Mouse (Mus musculus) lung, postnatal 4 days (tissue): ENCODE measurements at regions not wholly inside any gene's neighbourhood (a gene's known extent, or its start where the extent isn't known, plus 50 kb on each side); places are given as distances from the start of the nearest gene placed in this dataset.
"Not testable (repeated sequence)": the region's sequence is repeated elsewhere in the genome, so short reads cannot be mapped to it uniquely, and the experiment has no call there.

ENCODE experiments used
- DNase-seq, 2 experiments: peaks; one replicate each; pipeline ENCODE4 v3.0.0; 2021

DNA sequence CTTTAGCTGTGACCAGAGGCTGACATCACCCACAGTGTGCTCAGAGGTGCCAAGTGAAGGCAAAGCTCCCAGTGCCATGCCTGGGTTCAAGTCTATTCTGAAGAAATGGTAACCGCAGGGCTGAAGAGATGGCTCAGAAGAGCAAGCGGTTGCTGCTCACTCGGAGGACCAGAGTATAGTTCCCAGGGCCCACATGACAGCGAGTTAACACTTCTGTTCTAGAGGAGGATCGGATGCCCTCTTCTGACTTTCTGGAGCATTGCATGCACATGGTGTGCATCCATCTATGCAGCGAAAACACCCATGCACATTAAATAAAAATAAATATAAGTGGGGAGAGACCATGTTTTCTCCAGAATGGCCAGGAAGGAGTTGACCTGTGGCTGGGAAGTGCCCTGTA is 209.5 kb downstream of the Sorl1 start:
- no peak for DNase-seq

DNA sequence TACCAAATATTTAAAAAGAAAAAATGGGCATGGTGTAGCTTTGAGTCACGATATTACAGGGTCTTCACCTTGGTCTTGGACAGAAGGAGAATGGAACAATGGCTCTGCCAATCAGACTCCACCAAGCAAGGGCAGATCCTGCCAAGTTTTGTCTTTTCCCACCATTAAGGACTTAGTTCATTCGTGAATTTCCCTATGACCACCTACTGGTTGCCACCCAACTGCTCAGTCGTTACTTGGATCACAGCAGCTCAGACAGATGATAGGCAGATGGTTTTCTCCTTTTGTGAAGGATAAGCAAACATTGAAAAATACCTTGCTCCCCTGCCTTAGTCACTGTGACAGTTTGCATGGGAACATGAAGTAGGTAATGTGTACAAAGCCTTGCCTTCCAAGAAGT is 210.2 kb downstream of the Sorl1 start:
- no peak for DNase-seq

DNA sequence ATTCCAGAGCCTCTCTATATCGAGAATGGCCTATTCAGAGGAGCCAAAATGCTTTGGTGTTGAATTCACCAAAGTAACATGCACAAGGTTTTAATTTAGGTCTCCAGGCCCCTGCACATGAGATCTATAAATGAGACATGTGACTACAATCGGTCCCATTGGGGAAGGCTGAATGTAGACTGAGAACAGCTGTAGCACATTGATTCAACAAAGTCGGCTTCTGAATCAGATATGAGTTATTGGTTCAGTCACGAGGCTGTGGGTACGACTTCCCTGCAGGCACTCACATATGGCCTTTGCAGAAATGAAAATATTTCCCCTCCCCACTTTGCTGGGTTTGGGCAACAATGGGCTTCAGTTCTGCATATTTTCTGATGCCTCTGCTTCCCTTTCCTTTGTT is 211.6 kb downstream of the Sorl1 start:
- DNase-seq, result no peak

DNA sequence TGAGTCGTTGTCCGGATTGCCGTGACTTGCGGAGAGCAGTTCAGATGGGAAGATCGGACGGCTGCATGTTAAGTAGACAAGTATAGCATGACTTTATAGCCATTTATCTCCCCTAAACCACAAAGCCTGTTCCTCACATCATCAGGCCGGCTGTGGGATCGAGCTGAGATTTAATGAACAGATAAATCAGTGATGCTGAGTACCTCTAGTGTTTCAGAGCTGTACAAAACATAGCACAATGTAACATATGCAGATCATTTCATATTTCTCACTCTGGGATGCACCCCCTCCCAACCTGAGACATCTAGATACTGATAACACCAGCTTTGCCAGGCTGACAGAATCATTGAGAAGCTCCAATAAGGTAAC is 223.5 kb downstream of the Sorl1 start:
- DNase-seq, result no peak

DNA sequence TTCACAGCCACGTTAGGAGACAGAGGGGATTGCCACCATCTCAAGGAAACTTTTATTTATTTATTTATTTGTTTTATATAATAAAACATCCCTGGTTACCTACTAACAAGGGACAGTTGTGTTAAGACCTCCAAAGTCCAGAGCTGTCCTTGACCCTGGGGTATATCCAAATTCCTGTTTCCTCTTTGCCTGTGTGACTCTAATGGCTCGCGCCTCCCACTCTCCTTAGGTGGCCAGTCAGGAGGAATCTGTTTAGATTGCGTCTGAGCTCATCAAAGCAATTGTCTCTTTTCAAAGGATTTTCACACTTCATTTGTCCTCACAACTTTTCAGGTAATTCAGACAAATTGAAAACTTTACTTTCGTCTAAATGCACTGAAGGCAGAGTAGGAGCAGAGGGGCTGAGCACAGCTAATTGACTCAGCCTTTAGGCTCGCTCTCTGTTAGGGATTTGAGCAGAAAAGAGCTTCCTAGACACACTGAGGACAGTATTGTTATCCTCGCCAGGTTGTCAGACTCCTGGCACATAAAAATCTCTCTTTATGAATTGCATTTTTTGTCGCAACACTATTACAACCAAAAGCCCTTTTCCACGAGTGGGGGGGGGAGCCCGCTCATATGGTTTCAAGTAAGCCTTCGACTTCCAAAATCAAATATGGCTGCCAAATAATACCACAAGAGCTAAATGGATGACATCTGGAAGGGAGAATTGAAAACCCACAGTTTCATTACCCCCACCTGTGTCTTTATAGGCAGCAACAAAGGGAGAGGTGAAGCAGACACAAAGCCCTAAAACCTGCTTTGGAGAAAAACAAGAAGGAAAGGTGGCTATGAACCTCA is 224.1 kb downstream of the Sorl1 start:
- DNase-seq, result no peak

DNA sequence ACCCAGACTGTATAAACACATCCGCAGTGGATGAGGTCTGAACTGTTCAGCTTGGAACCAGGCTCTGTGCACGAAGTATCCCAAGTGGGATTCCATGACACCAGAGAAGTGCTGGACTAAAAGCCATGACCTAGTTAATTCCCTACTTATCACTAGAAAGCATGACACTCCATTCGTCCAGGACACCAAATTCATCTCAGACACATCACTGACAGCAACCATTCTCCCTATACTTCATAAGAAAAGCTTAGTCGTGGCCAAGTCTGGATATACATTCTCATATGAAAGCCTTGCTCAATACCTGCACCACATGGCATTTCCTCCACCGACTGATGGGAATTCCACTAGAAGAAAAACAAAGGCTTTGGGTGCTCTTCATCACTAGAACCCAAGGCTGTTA is 229.0 kb downstream of the Sorl1 start:
- no peak for DNase-seq

DNA sequence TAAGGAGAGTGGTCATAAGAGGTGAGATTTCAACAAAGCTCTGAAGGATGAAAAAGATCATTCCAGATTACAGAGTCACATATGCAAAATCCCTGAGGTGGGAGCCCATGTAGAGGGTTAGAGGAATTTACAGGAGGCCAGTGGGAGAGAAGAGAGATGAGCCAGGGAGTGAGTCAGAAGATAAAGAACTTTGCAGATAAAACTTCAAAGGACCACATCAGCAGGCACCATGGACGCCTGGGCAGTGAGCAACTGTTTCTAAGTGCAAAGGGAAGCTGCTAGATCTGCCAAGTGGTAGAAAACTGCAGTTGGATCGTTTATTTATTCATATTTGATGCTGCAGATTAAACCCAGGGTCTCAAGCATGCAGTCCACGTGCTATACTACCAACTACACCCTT is 231.3 kb downstream of the Sorl1 start:
- DNase-seq, result no peak

DNA sequence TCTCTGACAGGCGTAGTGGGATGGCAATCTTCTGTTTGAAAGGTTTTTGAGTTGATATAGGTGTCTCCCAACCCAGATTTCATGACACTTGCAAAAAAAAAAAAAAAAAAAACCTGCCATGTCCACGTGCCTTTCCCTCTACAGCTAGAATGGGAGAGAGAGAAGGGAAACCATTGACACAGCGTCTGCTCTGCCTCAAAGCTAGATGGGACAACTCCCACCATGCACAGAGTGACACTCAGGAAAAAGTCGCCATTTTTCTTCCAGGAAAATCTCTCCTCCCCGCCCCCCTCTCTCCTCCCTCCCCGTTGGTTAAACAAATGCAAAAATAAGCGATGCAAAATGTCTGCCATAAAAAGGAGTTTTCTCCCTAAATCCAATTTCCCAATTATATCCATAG is 232.9 kb downstream of the Sorl1 start:
- DNase-seq, result no peak

DNA sequence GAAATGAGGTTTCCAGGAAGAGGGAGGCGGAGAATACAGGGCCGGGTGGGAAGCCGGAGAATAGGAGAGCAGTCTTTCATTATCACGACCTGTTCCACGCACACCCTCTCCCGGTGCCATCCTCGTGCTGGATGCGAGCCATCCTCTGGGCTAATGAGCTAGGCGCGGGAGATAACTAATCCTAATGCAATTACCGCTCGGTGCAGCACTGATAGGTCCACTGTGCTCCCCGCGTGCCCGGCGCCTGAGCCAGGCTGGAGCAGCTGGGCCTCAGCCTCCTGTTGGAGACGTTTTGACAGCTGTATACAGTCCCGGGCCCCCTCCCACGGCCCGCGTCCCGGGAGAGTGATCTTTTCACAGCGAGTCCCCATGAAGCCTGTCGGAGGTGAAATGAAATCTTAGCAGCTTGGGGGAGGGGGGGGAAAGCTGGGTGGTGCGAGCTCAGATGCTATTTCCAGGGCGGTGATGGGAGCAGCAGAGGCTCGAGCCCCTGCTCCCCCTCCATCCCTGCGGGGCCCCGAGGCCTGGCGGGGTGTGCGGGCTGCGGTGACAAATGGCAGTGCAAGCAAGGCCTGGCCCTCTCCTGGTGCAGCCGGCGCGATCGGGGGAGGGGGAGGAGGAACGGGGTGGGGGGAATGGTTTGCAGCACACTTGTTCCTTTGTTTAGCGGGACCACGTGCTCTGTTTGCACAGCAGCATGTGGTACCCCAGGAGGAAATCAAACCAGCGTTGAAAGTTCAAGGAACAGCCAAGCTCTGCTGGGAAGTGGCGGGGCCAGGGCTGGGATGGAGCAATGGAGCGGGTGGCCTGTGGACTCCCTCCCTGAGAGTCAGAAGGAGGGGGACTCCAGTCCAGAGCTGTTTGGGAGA is 233.6 kb downstream of the Sorl1 start:
- DNase-seq, result peak; percentile 41 to 81

DNA sequence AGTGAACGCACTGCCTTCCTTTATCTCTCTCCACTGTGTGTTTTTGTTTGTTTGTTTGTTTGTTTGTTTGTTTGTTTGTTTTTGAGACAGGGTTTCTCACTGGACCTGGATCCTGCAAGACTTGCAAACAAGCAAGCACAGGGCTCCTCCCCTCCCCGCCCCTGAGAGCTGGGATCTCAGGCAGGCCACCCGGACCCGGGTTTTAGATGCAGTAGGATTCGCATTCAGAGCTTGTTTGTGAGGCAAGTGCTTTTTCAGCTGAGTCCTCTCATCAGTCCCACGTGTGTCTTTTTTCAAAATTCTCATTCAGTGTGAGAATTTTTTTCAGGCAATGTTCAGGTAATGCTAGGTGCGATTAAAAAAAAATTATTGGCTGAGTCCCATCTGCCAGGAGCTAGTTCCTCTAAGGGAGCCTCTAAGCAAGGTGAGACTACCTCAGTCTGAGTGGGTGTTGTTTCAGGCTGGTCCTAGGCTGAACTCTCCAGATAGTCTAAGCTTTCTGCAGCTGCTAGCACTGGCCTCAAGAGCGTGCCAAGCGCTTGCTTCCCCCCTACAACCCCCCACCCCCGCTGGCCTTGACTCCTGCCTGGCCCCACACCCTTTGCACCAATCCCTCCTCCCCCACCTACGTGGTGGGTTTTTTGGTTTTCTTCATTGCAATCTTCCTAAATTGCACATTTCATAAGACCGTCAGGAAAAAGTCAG is 234.4 kb downstream of the Sorl1 start:
- DNase-seq, result no peak

DNA sequence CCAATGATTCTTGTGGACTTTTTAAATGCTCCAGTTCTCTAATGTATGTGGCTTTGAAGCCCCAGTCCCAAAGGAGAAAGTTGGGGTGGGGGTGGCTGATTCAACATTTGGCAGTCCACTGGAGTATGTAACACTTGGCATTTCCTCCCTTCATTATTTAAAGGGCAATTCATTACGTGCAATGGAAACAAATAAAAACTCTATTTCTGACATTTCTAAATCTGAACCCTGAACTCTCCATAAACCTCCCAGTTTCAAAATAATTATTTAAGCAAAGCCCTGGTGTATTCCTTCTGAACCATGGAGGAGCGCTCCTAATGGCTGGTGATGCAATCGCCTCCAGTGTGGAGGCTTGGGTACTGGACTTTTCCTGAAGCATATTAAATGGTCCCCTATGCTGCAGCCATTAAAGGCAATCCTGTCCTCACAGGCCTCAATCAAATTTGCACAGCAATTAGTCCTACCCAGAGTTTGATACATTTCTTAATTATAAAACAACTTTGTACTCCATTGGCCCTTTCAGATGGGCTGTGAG is 235.4 kb downstream of the Sorl1 start:
- no peak for DNase-seq

DNA sequence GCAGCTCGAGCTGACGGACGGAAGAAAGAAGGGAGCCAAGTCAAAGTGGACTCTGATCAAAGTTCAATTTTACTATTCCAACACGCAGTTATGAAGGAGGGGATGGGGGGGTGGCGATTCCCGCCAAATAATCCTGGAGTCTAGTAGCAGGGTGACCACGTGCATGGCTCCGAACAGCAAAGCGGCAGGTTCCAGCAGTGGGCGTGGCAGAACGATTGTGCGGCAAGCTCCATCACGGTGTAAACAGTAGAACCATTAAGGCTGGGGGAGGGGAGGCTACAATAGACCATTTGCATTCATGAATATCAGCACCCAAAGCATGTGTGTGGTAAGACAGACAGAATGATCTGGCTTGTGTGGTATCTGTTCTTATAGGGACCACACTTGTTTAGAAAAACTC is 237.6 kb downstream of the Sorl1 start:
- DNase-seq, result not testable (repeated sequence)

DNA sequence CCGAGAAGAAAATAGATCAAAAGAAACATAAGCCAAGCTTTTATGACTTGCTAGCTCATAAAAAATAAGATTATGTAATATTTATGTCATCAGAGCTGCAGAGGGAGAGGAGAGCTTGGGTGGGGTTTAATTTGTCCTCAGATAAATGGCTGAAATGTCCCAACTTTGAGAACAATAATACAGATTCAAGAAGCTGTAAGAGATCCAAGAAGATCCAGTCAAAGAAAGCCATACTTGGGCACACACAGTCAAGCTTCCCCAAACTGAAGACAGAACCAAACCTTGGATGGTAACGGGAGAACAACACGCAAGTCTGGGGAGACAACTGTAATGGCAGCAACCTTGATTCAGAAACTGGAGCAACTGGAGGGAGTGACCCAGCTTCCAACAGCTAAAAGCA is 243.6 kb downstream of the Sorl1 start:
- no peak for DNase-seq

DNA sequence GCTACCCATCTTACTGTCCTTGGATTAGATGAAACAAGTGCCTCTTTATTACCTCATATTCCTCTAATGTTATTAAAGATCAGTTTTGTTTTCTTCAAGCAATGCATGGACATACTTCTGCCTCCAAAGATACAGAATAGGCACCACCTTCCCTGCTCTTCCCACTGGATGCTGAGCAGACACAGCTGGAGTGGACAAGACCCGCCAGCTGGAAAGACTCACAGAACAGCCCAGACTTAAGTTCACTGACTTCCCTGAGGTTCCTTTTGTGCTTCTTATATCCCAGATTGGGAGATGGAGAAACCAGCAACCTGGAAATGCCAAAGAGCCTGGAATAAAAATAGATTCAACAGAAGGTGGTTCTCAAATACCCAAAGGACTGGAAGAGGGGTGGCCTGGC is 245.0 kb downstream of the Sorl1 start:
- peak; percentile 22 to 56 for DNase-seq

DNA sequence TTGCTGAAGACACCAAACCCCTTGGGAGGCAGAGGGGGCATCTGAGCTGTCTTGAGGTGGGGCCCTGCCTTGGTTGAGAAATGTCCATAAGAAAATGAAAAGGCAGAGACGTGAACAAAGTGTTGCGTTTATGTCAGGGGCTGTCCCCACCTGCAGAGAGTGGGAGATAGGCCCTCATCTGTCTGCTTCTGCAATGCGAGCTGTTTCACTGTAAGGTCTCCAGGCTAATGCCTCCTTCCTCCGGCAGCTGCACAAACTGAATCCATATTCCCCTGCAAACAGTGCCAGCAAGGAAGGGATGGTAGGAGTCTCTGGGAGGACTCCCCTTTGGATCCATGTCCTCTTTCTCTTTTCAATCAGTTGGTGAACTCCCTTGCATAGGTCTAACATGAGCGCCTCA is 263.0 kb downstream of the Sorl1 start:
- no peak for DNase-seq

DNA sequence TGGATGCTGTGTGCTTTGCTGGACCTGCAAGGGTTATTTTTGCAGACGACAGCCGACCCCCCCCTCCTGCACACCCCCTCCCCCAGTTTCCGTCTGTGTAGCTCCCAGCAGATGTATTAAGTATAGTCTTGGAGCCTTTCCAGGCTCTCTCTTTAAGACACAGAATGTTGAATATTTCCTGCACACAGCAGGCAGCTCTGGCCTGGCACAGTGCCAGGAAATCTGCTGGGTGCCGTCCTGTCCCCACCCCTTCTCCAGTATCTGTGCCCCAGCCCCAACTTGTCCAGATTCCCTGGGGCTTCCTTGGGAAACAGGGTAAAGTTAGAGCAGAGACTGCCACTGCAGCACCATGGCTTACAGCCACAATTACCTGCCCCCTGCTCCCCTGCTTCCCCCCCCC is 263.4 kb downstream of the Sorl1 start:
- peak; percentile 74 to 88 for DNase-seq

DNA sequence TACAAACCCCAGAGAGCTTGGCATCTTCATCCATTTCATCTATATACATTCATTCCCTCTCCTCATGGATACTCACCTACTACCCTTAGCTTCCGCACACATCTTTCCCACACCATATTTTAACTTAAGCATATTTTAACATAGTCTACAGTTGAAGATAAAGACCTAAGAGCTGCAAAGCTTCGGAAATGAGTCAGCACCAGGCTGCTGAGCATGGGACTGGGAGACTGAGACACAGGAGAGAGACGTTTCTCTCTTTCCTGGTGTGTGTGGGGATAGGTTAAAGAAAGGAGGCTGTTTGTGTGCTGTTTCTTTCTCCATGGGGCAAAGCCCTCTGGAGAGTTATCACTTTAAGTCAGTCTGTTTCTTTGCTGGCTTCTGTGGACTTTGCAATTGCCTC is 264.3 kb downstream of the Sorl1 start:
- no peak for DNase-seq

DNA sequence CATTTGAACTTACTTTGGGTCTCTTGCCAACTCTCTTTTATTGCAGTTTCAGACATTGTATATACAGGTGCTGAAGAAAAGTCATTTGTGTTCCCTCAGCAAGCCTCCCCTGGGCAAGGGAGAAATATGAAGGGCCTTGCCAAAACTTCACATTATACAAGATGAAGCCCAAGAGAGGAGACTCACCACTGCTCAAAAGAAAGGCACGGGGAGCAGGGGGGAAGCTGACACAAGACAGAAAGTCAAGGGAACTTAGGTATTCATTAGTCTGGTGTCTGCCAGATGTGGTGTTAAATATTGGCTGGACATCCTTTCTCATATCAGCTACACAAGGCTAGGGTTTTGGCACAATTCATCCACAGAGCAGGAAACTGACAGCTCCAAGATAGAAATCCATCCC is 272.0 kb downstream of the Sorl1 start:
- no peak for DNase-seq

DNA sequence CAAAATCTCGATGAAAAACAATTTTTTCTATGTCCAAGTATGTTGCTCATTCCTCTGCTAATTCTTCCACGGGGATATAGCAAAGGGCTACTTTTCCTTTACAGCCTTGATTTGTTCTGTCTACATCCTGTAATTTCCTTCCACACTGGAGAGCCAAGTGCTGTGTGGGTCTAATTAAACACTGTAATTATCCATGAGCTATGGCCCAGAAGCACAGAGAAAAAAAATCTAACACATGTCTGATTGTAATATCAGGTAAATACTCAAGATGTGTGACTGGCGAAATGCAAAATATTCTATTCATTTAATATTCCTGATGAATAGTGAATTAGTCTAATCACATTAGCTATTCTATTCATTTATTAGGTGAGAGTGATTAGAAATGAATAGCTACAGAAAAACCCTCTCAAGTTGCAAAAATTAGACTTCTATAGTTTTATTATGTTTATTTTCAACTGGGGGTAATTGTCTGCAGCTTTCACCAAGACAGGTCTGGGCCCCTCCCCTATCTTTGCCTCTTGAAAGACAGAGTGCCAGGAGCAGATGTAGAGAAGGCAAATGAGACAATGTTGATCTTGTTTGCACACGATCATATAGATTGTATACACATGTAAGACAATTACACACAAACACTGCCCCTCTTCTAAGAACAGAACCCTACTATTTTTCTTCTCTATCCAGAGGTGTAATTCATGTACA is 274.3 kb downstream of the Sorl1 start:
- no peak for DNase-seq

DNA sequence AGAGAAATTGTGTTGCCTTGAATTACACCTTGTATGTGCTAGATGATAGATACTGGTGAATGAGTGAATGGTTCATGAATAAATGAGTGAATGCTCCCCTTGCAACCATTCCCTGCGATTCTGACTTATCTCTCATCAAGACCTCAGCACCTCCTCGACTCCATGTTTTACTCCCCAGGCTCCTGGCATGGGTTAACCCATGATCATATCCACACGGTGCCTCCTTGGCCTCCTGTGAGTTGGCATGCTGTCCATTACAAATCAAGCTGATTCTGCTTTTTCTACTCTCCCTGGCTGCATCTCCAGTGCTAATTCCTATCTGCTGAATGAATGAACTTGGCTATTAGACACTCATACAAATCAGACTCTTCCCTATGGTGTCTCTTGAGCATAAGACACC is 279.5 kb downstream of the Sorl1 start:
- no peak for DNase-seq

DNA sequence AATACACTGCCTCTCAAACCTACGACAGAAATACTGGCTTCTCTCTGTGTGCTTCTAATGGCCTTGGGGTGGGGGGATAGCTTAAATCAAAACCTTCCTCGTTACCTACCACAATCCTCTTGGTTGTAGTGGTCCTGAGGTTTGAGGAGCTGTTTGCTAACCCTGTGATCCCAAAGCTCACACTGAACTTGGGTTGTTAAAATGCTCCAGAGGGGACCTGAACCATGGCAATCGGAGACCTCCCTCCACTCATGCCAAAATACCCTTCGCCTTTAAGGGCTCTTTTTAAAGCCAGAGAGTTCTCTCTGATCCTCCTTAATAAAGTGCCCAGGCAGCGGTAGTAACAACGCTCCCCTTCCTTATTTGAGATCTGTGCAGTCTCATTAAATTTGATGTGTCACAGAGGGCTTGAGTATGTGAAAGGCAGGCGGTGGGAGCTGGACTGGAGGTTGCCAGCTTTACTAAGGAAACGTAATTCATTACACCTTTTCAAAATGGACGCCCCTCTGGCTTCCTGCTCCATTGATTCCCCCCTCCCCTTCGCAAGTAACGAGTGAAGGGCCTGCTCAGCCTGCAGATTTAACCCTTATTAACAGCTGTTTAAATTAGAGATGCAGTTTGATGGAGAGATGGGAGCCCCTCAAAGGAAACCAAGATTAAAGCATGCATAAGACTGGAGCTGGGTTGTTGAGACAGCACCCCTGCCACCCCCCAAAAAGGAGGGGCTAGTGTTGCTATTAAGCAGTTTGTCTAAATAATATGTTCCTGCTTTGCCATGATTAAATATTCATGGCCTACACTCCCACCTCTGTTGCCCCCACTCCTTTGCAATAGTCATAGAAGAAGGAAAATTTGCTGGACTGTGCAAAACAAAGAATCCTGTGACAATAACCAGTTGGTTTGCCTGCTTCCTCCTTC is 289.4 kb downstream of the Sorl1 start:
- no peak for DNase-seq

DNA sequence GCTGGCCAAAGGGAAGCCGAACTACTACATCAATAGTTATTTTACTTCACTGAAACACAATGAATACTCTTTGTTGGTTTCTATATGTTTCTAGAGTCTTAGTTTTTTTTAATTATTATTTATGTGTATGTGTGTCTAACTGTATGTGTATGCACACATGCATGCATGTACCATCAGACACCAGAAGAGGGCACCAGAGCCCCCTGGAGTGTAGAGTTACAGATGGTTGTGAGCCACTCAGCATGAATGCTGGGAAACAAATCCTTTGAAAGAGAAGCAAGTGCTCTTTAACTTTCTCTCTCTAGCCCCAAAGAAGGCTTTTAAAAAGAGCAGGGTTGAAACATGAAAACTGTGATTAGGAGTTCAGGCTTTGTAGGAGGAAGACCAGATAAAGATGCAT is 290.7 kb downstream of the Sorl1 start:
- DNase-seq, result no peak
